Mouse (Mus musculus) liver, adult 2 months (tissue): ENCODE measurements at regions not wholly inside any gene's neighbourhood (a gene's known extent, or its start where the extent isn't known, plus 50 kb on each side); places are given as distances from the start of the nearest gene placed in this dataset.

Source experiments
- CTCF ChIP-seq: fragments of 200-500 bp; IDR thresholded peaks from 2 replicates; pipeline ENCODE4 v1.5.1; 2011; ENCODE audit warnings: low read depth, low read length, control low read depth
- POLR2A ChIP-seq: fragments of 200-500 bp; IDR thresholded peaks from 2 replicates; pipeline ENCODE4 v1.6.1; 2011; ENCODE audit warnings: low read length, control low read depth; ENCODE audit not compliant: insufficient read depth; ENCODE audit errors: extremely low read depth

DNA sequence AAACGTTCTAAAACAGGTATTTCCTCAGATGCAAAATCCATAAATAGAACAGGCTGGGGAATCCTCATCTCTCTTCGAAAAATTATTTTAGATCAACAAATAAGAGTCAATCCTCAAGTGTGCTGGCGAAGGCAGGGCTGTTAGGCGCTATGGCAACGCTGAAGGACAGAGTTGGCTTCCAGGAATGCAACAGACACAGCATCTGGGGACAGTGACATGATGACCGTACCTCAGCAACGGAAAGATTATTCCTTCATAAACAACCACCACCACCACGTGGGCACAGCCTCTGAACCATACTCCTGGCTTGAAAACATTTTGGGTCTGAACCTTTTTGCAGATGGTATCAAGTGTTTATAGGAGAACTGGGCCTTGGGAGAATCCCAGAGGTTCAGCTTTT is 161.7 kb downstream of the Ly86 start:
- TF ChIP-seq POLR2A (no peak), CTCF (no peak)
